Mouse (Mus musculus) megakaryocyte, embryonic 14.5 days (primary cell): ENCODE measurements at regions not wholly inside any gene's neighbourhood (a gene's known extent, or its start where the extent isn't known, plus 50 kb on each side); places are given as distances from the start of the nearest gene placed in this dataset.
"Not testable (repeated sequence)": the region's sequence is repeated elsewhere in the genome, so short reads cannot be mapped to it uniquely, and the experiment has no call there.

ENCODE experiments used
- H3K27me3 ChIP-seq: replicated peaks from 2 replicates; pipeline ENCODE3; 2012; ENCODE audit warnings: inconsistent platforms
- H3K36me3 ChIP-seq: replicated peaks from 2 replicates; pipeline ENCODE3; 2012; ENCODE audit warnings: low read length, inconsistent platforms, mixed read lengths
- H3K4me1 ChIP-seq: 2 replicates; pipeline ENCODE4 v1.6.1; 2012; ENCODE audit warnings: inconsistent platforms
- H3K4me3 ChIP-seq: replicated peaks from 2 replicates; pipeline ENCODE3; 2012; ENCODE audit warnings: moderate library complexity, mild to moderate bottlenecking, inconsistent platforms
- H3K9me3 ChIP-seq: 2 replicates; pipeline ENCODE4 v1.6.1; 2012; ENCODE audit warnings: inconsistent platforms
- FLI1 ChIP-seq: IDR thresholded peaks from 2 replicates; pipeline ENCODE4 v1.6.1; 2012; ENCODE audit warnings: low read length, inconsistent platforms, mixed read lengths
- GATA1 ChIP-seq: IDR thresholded peaks from 3 replicates; pipeline ENCODE4 v1.6.1; 2012; ENCODE audit warnings: mixed read lengths, low read length, inconsistent platforms, borderline replicate concordance

DNA sequence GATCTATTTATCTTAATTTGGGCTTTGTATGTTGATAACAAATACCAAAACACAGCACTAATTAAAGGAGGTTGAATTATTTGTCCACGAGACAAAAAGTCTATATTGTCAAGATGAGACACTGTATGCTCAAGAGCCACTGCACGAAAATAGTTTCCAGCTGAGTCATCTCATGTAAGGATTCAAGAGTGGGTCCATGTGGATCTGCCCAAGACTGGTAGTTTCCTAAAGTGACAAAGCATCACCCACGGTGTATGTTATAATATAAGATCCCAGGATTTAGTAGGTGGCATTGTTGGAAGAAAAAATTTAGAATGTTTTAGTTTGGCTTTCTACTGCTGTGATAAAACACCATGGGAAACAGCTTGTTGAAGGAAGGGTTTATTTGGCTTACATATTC, 428.2 kb downstream of the Arl6ip6 start:
- Histone ChIP-seq H3K4me3 (no peak overlapping the region), H3K9me3 (no peaks in the 10 kb centered on the region), H3K36me3 (no peaks in the 10 kb centered on the region), H3K4me1 (no peaks in the 10 kb centered on the region), H3K27me3 (no peaks in the 10 kb centered on the region)
- no peak for TF ChIP-seq FLI1

DNA sequence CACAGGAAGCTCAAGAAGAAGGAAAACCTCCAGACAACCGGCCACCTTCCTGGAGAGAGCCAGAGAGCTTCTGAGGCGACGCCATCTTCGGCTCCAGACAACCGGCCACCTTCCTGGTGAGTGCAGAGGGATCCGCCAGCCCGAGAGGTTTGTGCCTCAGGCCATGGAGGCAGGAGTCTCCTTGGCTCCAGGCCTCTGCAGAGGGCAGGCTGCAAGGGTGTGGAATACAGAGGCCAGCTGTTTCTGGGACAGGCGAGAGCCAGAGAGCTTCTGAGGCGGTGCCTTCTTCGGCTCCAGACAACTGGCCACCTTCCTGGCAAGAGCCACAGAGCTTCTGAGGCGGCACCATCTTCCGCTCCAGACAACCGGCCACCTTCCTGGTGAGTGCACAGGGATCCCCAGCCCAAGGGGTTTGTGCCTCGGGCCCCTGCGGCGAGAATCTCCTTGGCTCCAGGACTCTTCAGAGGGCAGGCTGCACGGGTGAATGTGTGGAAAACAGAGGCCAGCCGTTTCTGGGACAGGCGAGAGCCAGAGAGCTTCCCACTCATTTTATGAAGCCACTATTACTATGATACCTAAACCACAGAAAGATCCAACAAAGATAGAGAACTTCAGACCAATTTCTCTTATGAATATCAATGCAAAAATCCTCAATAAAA, 441.4 kb downstream of the Arl6ip6 start:
- not testable (repeated sequence) for H3K4me3 ChIP-seq

DNA sequence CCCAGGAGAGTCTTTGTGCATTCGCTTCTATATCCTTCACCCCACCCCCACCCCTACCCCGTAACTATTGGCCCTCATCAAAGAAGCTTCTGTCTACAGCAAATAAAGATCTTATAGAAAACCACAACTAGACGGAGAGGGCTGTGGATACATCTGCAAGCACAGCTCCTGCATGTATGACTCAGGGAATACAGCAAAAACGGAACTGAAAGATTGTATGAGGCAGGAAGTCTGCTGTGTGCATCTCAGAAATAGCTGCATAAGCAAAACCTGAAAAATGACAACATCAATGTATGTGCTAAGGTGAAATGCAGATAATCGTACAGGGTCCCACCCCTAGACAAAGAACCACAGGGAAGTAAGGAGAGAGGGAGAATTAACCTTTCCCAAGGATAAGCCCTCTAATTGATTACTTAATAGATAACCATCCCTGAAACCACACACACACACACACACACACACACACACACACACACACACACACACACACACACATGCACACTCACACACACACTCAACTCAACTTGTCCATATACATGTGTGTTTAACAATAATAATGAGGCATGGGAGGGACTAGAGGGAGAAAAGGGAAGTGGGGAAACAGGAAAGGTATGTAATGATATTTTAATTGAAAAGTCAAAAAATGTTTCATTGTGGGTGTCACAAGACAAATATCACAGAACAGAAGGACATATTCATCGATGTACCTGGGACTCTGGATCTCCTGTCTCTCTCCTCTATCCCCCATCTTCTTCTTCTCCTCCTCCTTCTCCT, 416.6 kb downstream of the Rprm start:
- Histone ChIP-seq H3K9me3 (no peaks in the 10 kb centered on the region), H3K27me3 (no peaks in the 10 kb centered on the region), H3K4me3 (no peak overlapping the region), H3K36me3 (no peaks in the 10 kb centered on the region), H3K4me1 (no peaks in the 10 kb centered on the region)
- TF ChIP-seq GATA1 (no peak), FLI1 (no peak)

More for the DNA sequence above, 441.4 kb downstream of the Arl6ip6 start:
- H3K27me3 ChIP-seq, H3K4me1 ChIP-seq, H3K9me3 ChIP-seq, H3K36me3 ChIP-seq: not testable (repeated sequence)

DNA sequence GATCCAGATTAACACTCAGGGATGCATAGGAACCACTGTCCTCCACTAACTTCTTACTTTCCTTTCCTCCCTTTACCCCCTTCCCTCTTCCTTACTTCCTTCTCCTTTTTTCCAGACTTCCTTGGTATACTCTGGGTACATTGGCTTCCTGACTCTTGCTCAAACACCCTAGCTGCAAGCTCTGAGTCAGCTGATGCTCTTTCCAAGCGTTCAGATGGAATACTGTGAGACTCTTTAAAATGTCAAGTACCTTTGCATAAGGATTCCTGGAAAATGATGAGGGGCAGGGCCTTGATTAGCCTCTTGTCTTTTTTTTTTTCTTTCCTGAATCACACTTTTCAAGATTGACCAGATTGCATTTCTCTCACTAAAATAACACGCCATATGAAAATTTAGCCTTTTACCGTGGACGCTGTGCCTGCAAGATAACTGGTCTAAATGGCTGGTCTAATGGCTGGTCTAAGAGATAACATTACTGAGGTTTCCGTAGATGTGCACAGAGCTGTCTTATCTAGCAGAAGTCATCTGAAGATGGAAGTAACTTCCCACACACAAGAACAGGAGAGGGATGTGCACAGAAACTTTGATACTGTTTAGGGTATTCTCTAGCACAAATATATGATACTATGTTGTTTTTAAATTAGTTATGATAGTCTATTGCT, 404.9 kb downstream of the Rprm start:
- TF ChIP-seq GATA1 (no peak), FLI1 (no peak)
- Histone ChIP-seq H3K27me3 (no peaks in the 10 kb centered on the region), H3K4me3 (no peak overlapping the region), H3K4me1 (no peaks in the 10 kb centered on the region), H3K9me3 (no peaks in the 10 kb centered on the region), H3K36me3 (no peaks in the 10 kb centered on the region)

DNA sequence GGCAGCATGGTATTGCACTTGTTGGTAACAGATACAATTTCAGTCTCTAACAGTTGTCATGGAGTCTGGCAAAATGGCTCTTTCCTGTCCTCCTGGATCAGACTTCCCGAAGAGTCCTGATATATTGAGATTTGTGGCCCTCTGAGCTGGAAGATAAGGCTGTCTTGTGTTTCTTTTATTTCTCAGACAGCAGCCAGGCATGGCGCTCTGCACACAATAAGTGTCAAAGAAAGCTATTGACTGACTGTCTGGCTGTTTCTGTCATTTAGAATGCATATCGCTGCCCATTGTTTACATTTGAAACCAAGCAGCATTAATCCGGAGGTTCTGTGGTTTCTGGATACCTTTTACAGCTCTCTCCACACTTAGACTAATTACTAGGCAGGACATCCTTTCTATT, 402.8 kb downstream of the Rprm start:
- no peaks in the 10 kb centered on the region for H3K9me3 ChIP-seq
- no peak overlapping the region for H3K4me3 ChIP-seq
- no peaks in the 10 kb centered on the region for H3K36me3 ChIP-seq
- no peaks in the 10 kb centered on the region for H3K27me3 ChIP-seq
- TF ChIP-seq FLI1 (no peak), GATA1 (no peak)
- H3K4me1 ChIP-seq: no peaks in the 10 kb centered on the region

DNA sequence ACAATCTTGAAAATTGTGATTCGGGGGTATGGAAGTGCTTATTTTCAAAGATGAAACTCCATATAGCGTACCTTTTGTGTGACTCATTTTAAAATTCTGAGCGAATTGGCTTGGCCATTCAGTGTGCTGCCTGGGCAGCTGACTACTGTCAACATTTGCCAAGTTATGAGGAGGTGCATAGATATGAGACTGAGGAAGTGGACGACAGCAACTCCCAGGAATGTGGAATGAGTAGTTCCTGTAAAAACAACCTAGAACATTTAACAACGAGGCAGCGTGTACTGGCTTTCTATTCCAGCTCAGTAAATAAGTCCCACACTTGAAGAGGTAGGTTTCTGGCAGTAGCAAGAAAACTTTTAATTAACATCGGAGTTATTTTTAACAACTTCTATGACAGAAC, 398.1 kb downstream of the Rprm start:
- no peak for TF ChIP-seq FLI1
- TF ChIP-seq GATA1: no peak
- no peaks in the 10 kb centered on the region for H3K4me1 ChIP-seq
- H3K9me3 ChIP-seq: no peaks in the 10 kb centered on the region
- no peak overlapping the region for H3K4me3 ChIP-seq
- no peaks in the 10 kb centered on the region for H3K27me3 ChIP-seq
- H3K36me3 ChIP-seq: no peaks in the 10 kb centered on the region

DNA sequence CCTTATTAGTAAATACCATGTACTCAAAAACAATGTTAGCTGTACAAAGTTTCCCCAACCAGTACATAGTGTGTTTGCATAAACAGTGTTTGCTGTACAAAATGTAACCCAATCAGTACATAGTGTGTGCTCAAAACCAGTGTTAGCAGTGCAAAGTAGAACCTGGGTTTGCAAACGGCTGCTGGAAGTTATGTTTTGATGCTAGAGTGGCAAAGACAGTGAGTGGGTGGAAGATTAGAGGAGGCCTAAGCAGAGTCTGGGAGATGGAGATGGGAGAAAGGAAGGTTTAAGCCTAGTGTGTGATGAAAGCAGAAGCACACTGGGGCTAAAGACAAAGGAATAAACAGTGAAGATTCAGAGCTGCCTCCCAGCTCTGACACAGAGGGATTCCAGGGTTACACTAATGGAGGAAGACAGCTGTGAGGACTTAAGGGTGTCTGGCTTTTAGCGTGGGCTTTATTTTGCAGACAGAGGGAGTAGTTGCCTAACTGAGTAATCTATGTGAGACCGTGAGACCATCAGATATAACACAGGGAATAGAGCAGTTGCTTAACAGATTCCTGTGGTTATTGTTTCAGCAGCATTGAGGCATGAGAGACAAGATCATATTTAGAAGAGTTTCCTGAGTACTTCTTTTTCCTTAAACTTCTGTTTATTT, 396.0 kb downstream of the Rprm start:
- Histone ChIP-seq H3K36me3 (no peaks in the 10 kb centered on the region), H3K27me3 (no peaks in the 10 kb centered on the region), H3K4me3 (no peak overlapping the region), H3K4me1 (no peaks in the 10 kb centered on the region), H3K9me3 (no peaks in the 10 kb centered on the region)
- TF ChIP-seq FLI1 (no peak), GATA1 (no peak)

DNA sequence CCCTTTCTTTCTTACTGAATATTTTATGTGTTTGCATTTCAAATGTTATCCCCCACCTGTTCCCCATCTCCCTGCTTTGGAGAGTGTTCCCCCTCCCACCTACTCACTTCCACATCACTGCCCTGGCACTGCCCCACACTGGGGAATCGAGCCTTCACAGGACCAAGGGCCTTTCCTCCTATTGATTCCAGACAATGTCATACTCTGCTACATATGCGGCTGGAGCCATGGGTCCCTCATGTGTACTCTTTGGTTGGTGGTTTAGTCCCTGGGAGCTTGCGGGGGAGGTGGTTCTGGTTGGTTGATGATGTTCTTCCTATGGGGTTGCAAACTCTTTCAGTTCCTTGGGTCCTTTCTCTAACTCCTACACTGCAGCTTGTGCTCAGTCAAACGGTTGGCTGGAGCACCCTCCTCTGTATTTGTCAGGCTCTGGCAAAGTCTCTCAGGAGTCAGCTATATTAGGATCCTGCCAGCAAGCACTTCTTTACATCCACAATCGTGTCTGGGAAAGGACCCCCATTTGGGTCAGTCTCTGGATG, 393.7 kb downstream of the Rprm start:
- no peaks in the 10 kb centered on the region for H3K9me3 ChIP-seq
- H3K4me1 ChIP-seq: no peaks in the 10 kb centered on the region
- no peak overlapping the region for H3K4me3 ChIP-seq

DNA sequence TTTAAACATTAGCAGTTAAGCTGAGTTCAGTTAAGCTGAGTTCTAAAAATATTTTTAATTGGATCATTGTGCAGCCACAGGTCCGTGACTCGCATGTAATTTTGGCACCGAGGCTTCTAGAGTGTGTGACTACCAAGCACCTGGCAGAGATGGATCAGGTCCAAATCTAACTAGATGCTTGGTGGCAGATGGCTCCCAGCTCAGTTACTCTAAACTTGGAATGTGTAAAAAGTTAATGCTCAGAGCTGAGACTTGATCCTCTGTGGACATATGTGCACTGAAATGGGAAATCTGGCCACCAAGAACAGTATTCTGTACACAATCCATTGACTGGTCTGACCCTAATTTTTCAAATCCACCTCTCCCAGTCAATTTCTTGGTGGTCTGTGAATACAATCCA, 374.1 kb downstream of the Rprm start:
- Histone ChIP-seq H3K9me3 (peaks cover 6% of the 10 kb centered on the region; the same call in 1 of the 2 replicates), H3K4me1 (no peaks in the 10 kb centered on the region), H3K27me3 (no peaks in the 10 kb centered on the region), H3K36me3 (no peaks in the 10 kb centered on the region), H3K4me3 (no peak overlapping the region)
- TF ChIP-seq FLI1 (no peak), GATA1 (no peak)

More for the DNA sequence above, 393.7 kb downstream of the Rprm start:
- Histone ChIP-seq H3K36me3 (no peaks in the 10 kb centered on the region), H3K27me3 (no peaks in the 10 kb centered on the region)
- TF ChIP-seq GATA1 (no peak), FLI1 (no peak)

DNA sequence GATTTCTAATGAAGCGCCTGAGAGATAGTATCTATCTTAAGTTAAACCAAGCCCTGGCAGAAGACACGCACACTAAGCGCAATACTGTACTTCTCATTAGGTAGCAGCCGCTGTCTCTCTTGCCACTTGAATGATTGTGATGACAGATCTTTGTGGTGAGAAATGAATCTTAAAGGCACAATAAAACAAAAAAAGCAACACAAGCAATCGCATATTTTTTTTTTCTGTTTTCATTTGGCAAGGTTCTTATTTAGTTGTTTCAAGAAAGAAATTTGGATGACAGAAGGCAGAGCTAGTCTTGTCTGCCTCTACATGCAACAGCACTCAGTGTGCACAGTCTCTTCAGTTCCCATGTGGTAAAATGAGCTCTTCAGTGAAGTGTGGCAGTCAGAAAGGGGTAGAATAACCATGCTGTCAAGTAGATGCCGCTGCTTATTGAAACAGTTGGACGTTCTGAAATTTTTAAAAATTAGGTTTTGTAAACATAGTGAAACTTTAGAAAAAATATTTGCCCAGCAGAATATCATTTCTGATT, 372.2 kb downstream of the Rprm start:
- Histone ChIP-seq H3K4me1 (no peaks in the 10 kb centered on the region), H3K36me3 (no peaks in the 10 kb centered on the region), H3K27me3 (no peaks in the 10 kb centered on the region), H3K4me3 (no peak overlapping the region), H3K9me3 (peaks cover 5% of the 10 kb centered on the region; the same call in 1 of the 2 replicates)
- TF ChIP-seq FLI1 (no peak), GATA1 (no peak)
